Mouse (Mus musculus) embryonic fibroblast, embryonic 13.5 days (primary cell): ENCODE results near the gene Sbf2. TPM values are rescaled to one million over a fixed set of nuclear protein-coding genes. Genes with fewer than 3 reads are reported as not detected.
"Not testable (repeated sequence)": the region's sequence is repeated elsewhere in the genome, so short reads cannot be mapped to it uniquely, and the experiment has no call there.

Source experiments
- H3K27ac ChIP-seq: 2 replicates; pipeline ENCODE4 v1.5.1; 2012; ENCODE audit warnings: low read length, control low read depth, inconsistent platforms; ENCODE audit not compliant: insufficient read depth
- H3K4me1 ChIP-seq: 2 replicates; pipeline ENCODE4 v1.6.1; 2011; ENCODE audit warnings: low read length; ENCODE audit not compliant: control insufficient read depth, insufficient read depth
- H3K4me3 ChIP-seq: 2 replicates; pipeline ENCODE4 v1.5.1; 2011; ENCODE audit warnings: mild to moderate bottlenecking, control low read depth, low read length; ENCODE audit not compliant: insufficient read depth
- CTCF ChIP-seq: IDR thresholded peaks from 2 replicates; pipeline ENCODE4 v1.5.1; 2011; ENCODE audit warnings: mild to moderate bottlenecking, control low read depth, low read length, moderate library complexity, borderline replicate concordance; ENCODE audit not compliant: insufficient read depth
- POLR2A ChIP-seq: IDR thresholded peaks from 2 replicates; pipeline ENCODE4 v1.6.1; 2011; ENCODE audit warnings: low read depth, mild to moderate bottlenecking, control low read depth, low read length, moderate library complexity
- polyA plus RNA-seq: library from polyadenylated mRNA; stranded (reverse); fragments of >200 nt; gene quantifications from 2 replicates; pipeline ENCODE4 v1.2.4, GENCODE M21; 2011; ENCODE audit warnings: low read depth; ENCODE audit not compliant: missing spikeins, insufficient read length

Gene Sbf2
- polyA plus RNA-seq, 1 experiment: 55.5 TPM

DNA sequence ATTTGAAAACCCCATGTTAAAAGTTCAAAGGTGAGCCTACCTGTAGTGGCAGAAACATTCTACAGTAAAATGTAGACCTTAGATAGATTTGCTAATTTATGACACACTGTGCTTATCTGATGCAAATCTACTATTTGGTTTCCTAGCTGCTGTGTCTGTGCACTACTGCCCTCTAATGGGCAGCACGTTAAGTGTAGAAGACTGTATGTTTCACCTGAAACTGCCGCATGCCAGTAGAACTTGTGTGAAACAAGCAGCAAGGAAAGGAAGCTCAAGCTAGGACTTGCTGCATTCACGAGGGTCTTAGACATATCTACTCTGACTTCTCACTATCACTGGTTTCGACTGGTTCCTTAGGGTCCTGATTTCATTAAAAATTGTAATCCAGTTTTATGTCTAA lies 182.4 kb downstream of the Sbf2 start:
- H3K27ac ChIP-seq: no peak overlapping the region
- H3K4me1 ChIP-seq: peaks cover 2% of the 10 kb centered on the region; the same call in 1 of the 2 replicates
- no peak for TF ChIP-seq POLR2A
- TF ChIP-seq CTCF: peak; percentile 4; the same call in 1 of the 2 replicates
- no peak overlapping the region for H3K4me3 ChIP-seq

DNA sequence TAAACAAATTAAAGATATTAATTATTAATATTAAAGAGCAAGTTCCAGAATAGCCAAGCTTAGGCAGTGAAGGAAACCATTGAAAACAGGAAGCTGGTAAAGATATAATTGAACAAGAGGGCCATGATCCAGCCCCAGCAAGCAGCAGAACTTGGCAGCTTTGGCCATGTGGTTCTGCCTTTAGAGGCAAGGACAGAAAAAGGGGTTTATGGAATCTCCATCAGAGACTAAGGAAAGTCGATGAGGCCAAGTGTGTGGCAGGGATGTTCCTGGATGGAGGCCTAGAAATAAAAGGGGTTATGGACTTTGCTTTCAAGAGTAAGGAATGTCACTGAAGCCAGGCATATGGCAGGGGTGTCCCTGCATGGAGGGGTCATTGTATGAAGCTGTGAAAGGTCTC lies 198.4 kb downstream of the Sbf2 start:
- TF ChIP-seq CTCF: no peak
- TF ChIP-seq POLR2A: no peak
- Histone ChIP-seq H3K27ac (no peak overlapping the region), H3K4me1 (no peaks in the 10 kb centered on the region; the same call in 1 of the 2 replicates), H3K4me3 (no peak overlapping the region)

DNA sequence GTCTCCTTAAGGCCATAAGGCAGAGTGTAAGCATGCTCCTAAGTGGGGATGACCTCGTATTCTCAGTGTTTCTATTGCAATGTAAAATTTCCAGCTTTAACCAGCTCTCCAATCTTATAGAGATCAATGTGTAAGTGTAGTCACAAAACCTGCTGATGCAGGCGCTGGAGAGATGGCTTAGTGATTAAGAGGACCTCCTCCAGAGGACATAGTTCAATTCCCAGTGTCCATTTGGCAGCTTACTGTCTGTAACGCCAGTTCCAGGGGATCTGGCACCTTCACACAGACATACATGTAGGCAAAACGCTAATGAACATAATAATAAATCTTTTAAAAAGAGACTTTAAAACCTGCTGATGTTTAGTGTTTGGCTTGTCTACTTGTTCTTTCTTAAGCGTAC lies 200.4 kb downstream of the Sbf2 start:
- peak overlapping the region; percentile 11; the same call in 1 of the 2 replicates for H3K27ac ChIP-seq
- TF ChIP-seq CTCF (no peak), POLR2A (no peak)
- H3K4me1 ChIP-seq: no peaks in the 10 kb centered on the region; the same call in 1 of the 2 replicates
- H3K4me3 ChIP-seq: no peak overlapping the region

DNA sequence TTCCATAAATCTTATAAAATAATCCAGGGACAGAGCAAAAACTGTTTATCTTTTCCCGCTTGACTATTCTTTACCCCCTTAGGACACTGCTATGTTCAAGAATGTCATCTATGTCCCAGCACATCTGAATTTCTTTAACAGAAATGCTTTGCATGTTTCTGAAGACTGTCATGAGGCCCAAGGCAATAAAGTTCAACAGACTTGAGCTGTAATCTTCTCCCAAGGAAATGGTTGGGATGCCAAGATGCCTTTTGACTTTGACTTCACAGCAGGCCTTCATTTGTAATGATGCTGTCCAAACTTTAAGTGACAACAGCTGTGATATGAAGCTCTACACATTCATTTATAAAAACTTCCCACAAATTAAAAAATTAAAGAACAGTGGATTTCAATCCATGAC lies 212.6 kb downstream of the Sbf2 start:
- Histone ChIP-seq H3K4me3 (no peak overlapping the region), H3K27ac (peak overlapping the region; percentile 100), H3K4me1 (peaks cover 3% of the 10 kb centered on the region; the same call in 1 of the 2 replicates)
- TF ChIP-seq POLR2A (no peak), CTCF (no peak)

DNA sequence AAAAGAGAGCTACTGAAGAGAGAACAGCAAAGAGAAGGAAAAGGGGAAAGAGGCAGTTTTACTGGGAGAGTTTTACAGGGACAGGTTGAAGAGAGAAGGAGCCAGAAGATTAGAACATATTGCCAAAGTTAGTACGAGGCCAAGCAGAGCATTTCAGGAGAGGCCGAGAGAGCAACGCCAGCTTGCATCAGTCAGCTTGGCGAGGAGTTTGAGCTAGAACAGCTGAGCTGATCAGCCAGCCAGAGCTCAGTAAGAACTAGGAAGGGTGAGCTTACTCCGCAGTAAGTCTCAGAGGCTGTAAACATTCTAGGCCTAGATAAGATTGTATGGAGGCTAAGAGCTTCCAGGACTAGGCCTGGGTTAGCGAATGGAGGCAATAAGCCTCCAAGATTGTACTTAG lies 222.1 kb downstream of the Sbf2 start:
- H3K27ac ChIP-seq: no peak overlapping the region
- no peak for TF ChIP-seq CTCF
- TF ChIP-seq POLR2A: no peak

DNA sequence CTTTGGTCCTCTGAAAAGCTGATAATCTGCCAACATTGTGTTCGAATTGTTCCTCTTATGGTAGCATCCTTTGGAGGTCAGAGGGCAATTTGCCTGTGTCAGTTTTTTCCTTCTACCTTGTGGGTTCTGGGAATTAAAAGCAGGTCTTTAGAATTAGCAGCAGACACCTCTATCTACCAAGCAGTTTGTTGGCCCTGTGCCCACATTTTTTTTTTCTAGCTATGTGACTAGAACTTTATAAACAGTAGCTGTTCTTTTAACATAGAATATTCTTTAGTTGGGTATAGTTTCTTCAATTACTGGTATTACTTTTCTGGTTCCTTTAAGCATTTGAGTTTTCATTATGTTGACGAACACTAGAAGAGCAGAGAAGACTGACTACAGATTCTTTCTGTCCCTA lies 223.1 kb downstream of the Sbf2 start:
- Histone ChIP-seq H3K27ac (no peak overlapping the region), H3K4me3 (no peak overlapping the region), H3K4me1 (peaks cover 16% of the 10 kb centered on the region)
- TF ChIP-seq CTCF: no peak
- TF ChIP-seq POLR2A: no peak

More for the DNA sequence above, 222.1 kb downstream of the Sbf2 start:
- no peak overlapping the region for H3K4me3 ChIP-seq
- peaks cover 11% of the 10 kb centered on the region for H3K4me1 ChIP-seq

DNA sequence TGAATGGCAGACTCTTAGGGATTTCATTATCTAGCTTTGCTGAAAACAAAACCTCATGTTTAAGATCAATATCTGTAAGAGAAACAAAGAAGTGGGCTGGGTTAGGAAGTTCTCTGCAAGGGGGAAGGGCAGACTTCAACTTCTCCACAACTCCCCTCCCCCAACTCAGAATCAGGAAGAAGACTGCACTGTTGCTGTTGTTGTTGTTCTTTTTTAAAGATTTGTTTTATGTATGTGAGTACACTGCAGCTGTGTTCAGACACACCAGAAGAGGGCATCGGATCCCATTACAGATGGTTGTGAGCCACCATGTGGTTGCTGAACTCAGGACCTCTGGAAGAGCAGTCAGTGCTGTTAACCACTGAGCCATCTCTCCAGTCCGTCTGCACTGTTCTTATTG lies 225.8 kb downstream of the Sbf2 start:
- not testable (repeated sequence) for H3K27ac ChIP-seq, H3K4me3 ChIP-seq
- peaks cover 16% of the 10 kb centered on the region for H3K4me1 ChIP-seq

DNA sequence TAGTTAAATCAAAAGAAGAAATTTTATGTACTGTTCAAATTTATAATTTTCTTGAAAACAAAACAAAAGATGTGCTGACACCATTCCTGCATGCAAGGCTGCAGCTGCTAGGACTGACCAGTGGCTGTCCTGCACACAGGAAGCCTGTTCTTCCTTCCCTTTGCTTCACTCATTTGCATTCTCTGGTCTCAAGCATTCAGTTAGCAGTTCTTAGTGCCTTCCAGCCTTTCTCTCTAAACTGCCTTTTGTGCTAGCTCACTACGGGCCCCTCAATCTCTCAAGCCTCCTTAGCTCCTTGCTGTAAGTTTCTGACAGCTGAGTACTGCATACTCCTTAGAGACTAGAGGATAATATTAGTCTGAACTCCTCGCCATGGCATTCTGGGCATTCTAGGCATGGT lies 227.2 kb downstream of the Sbf2 start:
- Histone ChIP-seq H3K27ac (peak overlapping the region; percentile 87), H3K4me3 (no peak overlapping the region), H3K4me1 (peaks cover 16% of the 10 kb centered on the region)
- TF ChIP-seq CTCF (no peak), POLR2A (no peak)

DNA sequence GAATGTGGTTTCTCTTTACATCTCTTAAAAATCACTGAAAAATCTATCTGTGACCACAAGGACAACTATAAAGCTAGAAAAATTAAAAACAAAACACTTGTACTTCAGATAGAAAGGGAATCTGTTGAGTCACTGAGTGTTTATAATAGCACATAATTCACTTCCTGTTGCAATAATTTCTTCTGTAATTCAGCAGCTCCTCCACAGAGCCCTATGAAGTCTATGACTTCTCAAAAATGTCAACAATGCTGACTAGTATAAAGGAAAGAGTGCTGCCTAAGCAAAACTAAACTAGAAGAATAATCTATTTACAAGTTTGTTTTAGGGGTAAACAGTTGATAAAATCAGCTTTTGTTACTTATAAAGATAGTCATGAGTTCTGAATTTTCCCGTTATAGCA lies 229.2 kb downstream of the Sbf2 start:
- peak overlapping the region; percentile 49; the same call in 1 of the 2 replicates for H3K27ac ChIP-seq
- no peak overlapping the region for H3K4me3 ChIP-seq
- no peak for TF ChIP-seq CTCF
- TF ChIP-seq POLR2A: no peak
- peaks cover 16% of the 10 kb centered on the region for H3K4me1 ChIP-seq

DNA sequence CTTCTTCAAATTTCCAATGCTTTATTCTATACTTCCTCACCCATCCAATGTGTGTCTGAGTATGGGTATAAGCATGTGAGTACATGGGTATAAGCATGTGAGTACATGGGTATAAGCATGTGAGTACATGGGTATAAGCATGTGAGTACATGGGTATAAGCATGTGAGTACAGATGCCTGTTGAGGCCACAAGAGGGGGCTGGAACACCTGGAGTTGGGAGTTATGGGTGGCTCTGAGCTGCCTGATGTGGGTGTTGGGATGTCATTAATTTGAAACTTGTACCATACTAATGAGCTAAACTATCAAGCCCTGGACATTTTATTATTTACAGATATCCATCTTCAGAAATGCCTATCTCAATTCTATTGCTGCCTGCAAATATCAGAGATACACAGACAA lies 230.4 kb downstream of the Sbf2 start:
- no peak overlapping the region for H3K27ac ChIP-seq
- no peak for TF ChIP-seq CTCF
- no peak for TF ChIP-seq POLR2A
- H3K4me1 ChIP-seq: peaks cover 16% of the 10 kb centered on the region
- H3K4me3 ChIP-seq: no peak overlapping the region

DNA sequence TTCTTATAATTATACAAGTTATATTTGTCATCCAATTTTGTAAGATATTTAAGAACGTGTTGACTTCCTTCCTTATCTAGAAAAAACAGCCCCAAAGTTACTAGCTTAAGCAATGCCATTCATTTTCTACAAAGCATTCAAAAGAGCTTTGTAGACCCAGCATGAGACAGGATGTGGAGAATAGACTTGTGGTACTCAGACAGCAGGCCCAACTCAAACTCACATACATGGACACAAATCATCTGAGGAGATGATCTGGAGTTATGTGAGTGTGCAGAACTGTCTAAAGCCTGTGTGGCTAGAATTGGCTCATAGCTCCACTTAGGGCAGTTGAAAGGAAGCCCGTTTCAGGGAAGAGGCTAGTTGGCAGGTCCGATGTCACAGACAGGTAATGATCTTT lies 233.1 kb downstream of the Sbf2 start:
- H3K4me3 ChIP-seq: no peak overlapping the region
- H3K27ac ChIP-seq: no peak overlapping the region
- H3K4me1 ChIP-seq: peaks cover 2% of the 10 kb centered on the region
- no peak for TF ChIP-seq POLR2A
